Mouse (Mus musculus) lung, adult 2 months (tissue): Measurements from ENCODE around the gene Klhdc4.

Source experiments
- CTCF ChIP-seq: fragments of 200-500 bp; IDR thresholded peaks from 2 replicates; pipeline ENCODE4 v1.5.1; 2011; ENCODE audit warnings: mild to moderate bottlenecking, low read length, control low read depth; ENCODE audit not compliant: insufficient read depth
- POLR2A ChIP-seq: fragments of 200-500 bp; IDR thresholded peaks from 2 replicates; pipeline ENCODE4 v1.6.1; 2011; ENCODE audit warnings: low read depth, mild to moderate bottlenecking, control low read depth, low read length, borderline replicate concordance; ENCODE audit errors: extremely low read depth

DNA sequence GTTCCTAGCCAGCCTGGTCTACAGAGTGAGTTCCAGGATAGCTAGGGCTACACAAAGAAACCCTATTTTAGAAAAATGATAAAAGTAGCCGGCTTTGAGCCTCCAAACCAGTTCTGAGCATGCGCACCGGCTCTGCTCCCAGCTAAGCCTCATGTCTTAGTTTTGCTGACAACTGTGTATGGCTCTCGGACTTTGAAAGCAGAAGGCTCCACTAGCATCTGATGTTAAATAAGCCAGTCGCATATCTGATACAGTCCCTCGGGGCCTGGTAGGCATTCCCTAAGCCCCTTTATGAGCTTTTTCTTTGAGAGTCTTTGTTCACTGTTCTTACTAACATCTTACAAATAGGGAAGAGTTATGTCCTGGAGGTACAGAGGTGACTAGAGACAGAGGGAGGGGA is 18.6 kb upstream of the Klhdc4 start:
- TF ChIP-seq POLR2A (no peak), CTCF (no peak)
